Mouse (Mus musculus) heart, embryonic 14.5 days (tissue): Measurements from ENCODE around the gene Ankrd24. TPM values are rescaled to one million over a fixed set of nuclear protein-coding genes. Genes with fewer than 3 reads are reported as not detected.
"Not testable (repeated sequence)": the region's sequence is repeated elsewhere in the genome, so short reads cannot be mapped to it uniquely, and the experiment has no call there.

Source experiments
- ATAC-seq: fragments of 200-750 bp; cut with Nextera tagmentation; 2 replicates; pipeline ENCODE4 v1.8.0; 2017; ENCODE audit warnings: low read depth, moderate TSS enrichment; ENCODE audit not compliant: insufficient number of reproducible peaks, insufficient read depth, low FRiP score
- H3K27ac ChIP-seq, 2 experiments: fragments of 200-500 bp in 1 of 2; fragments of 300-500 bp in 1 of 2; sonication (generic) in 1 of 2; replicated peaks in 1 of 2; 2 replicates each; pipeline ENCODE4 v1.5.1; 2012 to 2014; ENCODE audit warnings: low read depth in 2 of 2, low read length in 2 of 2, control low read depth in 1 of 2, mild to moderate bottlenecking in 1 of 2, mixed read lengths in 1 of 2; ENCODE audit not compliant: control insufficient read depth in 1 of 2, insufficient read depth in 1 of 2
- H3K27me3 ChIP-seq: fragments of 300-500 bp; sonication (generic); 2 replicates; pipeline ENCODE4 v1.6.1; 2014; ENCODE audit warnings: mild to moderate bottlenecking, low read length, control low read depth; ENCODE audit not compliant: control insufficient read depth, insufficient read depth
- H3K36me3 ChIP-seq: fragments of 300-500 bp; sonication (generic); 2 replicates; pipeline ENCODE4 v1.6.1; 2014; ENCODE audit warnings: mild to moderate bottlenecking, control low read depth, low read length, mixed read lengths; ENCODE audit not compliant: control insufficient read depth, insufficient read depth
- H3K4me1 ChIP-seq, 2 experiments: fragments of 200-500 bp in 1 of 2; fragments of 300-500 bp in 1 of 2; sonication (generic) in 1 of 2; 2 replicates each; pipeline ENCODE4 v1.6.1; 2012 to 2014; ENCODE audit warnings: low read length in 2 of 2, control low read depth in 1 of 2, mixed read lengths in 1 of 2; ENCODE audit not compliant: control insufficient read depth in 2 of 2, insufficient read depth in 2 of 2
- H3K4me2 ChIP-seq: fragments of 300-500 bp; sonication (generic); 2 replicates; pipeline ENCODE4 v1.6.1; 2014; ENCODE audit warnings: mild to moderate bottlenecking, low read length
- H3K4me3 ChIP-seq, 2 experiments: fragments of 200-500 bp in 1 of 2; fragments of 300-500 bp in 1 of 2; sonication (generic) in 1 of 2; 2 replicates each; pipeline ENCODE4 v1.5.1; 2012 to 2014; ENCODE audit warnings: low read length in 2 of 2, mild to moderate bottlenecking in 2 of 2, control low read depth in 1 of 2, low read depth in 1 of 2, moderate library complexity in 1 of 2; ENCODE audit not compliant: control insufficient read depth in 1 of 2, insufficient read depth in 1 of 2
- H3K9ac ChIP-seq: fragments of 300-500 bp; sonication (generic); 2 replicates; pipeline ENCODE4 v1.6.1; 2014; ENCODE audit warnings: mild to moderate bottlenecking, low read length
- H3K9me3 ChIP-seq: fragments of 300-500 bp; sonication (generic); 2 replicates; pipeline ENCODE4 v1.6.1; 2016; ENCODE audit warnings: low read length, control low read depth; ENCODE audit not compliant: control insufficient read depth
- WGBS: fragments of 180-500 bp; shearing (Covaris S2); extraction: QIAGEN DNeasy Blood & Tissue Kit; methylation state at CpG from one replicate; pipeline ENCODE4 v1.1.7; 2014; 5-methylcytosine and 5-hydroxymethylcytosine counted together
- polyA plus RNA-seq: library from polyadenylated mRNA; unstranded; fragments of >200 nt; fragmentation: Nextera tagmentation; extraction: Ambion mirVana; gene quantifications from 2 replicates; pipeline ENCODE4 v1.2.1, GENCODE M21; 2014

Ankrd24 gene
- polyA plus RNA-seq, 1 experiment from 2014 or later: 9.0 TPM

- Histone ChIP-seq H3K9ac (no peak overlapping the region), H3K9me3 (no peaks in the 10 kb centered on the region), H3K4me1 (peaks cover 8 to 18% of the 10 kb centered on the region in 2 experiments), H3K4me2 (no peak overlapping the region), H3K27ac (no peak overlapping the region), H3K4me3 (no peak overlapping the region), H3K27me3 (no peaks in the 10 kb centered on the region), H3K36me3 (no peaks in the 10 kb centered on the region)
- WGBS: 91% methylated on average over 18 of the region's 18 CpGs
- ATAC-seq: no peak
These were observed 16.4 kb downstream of the Ankrd24 start for GRCm38 (mm10) chr10:81644716-81645115.

- WGBS: 93% methylated on average over 4 of the region's 4 CpGs
- peaks cover 8 to 18% of the 10 kb centered on the region in 2 experiments for H3K4me1 ChIP-seq
- no peaks in the 10 kb centered on the region; the same call in 1 of the 2 replicates for H3K36me3 ChIP-seq
- H3K27ac ChIP-seq: no peak overlapping the region
- H3K9me3 ChIP-seq: no peaks in the 10 kb centered on the region
- H3K4me3 ChIP-seq: no peak overlapping the region
- no peaks in the 10 kb centered on the region for H3K27me3 ChIP-seq
- H3K9ac ChIP-seq: no peak overlapping the region
- no peak for ATAC-seq
- H3K4me2 ChIP-seq: no peak overlapping the region
These were observed 17.1 kb downstream of the Ankrd24 start for GRCm38 (mm10) chr10:81645391-81645790.

DNA sequence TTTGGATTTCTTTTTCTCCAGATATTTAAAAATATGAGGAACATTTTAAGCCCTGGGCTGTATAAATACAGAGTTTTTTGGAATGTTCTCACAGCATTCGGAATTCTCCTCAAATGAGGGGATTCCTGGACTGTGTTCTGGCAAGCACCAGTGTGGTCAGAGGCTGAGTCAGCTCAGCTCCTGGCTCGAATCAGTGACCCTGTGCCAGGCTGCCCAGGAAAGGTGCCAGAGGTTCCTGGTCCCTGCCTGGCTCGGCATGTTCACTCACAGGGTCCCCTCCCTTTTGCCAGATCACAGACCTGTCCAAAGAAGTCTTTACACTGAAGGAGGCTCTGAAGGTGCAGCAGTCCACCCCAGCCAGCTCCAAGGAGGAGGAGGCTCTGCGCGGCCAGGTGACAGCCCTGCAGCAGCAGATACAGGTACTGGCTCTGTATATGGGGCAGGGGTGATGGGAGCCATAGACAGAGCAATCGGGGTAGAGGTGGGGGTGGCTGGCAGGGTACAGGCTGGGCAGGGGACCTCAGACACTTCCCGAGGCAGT, 17.7 kb downstream of the Ankrd24 start:
- 72% methylated on average over 7 of the region's 7 CpGs for WGBS
- H3K27me3 ChIP-seq: no peaks in the 10 kb centered on the region
- no peak for ATAC-seq
- H3K9me3 ChIP-seq: no peaks in the 10 kb centered on the region
- no peak overlapping the region for H3K27ac ChIP-seq
- H3K4me2 ChIP-seq: no peak overlapping the region
- peaks cover 8 to 18% of the 10 kb centered on the region in 2 experiments for H3K4me1 ChIP-seq
- no peaks in the 10 kb centered on the region; the same call in 1 of the 2 replicates for H3K36me3 ChIP-seq
- no peak overlapping the region for H3K9ac ChIP-seq
- H3K4me3 ChIP-seq: no peak overlapping the region

GRCm38 (mm10) chr10:81648803-81649775, 20.7 kb downstream of the Ankrd24 start, which contains the start of gene Gm10778:
Gm10778 (plus strand) TSS chr10:81649059.
- peak; percentile 90 for ATAC-seq

GRCm38 (mm10) chr10:81655178-81655577, 26.8 kb downstream of the Ankrd24 start:
- 93% methylated on average over 10 of the region's 10 CpGs for WGBS
- peaks cover 25% of the 10 kb centered on the region for H3K9me3 ChIP-seq

More at GRCm38 (mm10) chr10:81648803-81649775, 20.7 kb downstream of the Ankrd24 start, which contains the start of gene Gm10778:
- Histone ChIP-seq H3K27ac (peak within 1 kb of the TSS; percentile 75 to 78), H3K4me3 (peak within 1 kb of the TSS; percentile 53 to 62), H3K9ac (peak within 1 kb of the TSS; percentile 73), H3K4me2 (peak within 1 kb of the TSS; percentile 63)
- 4% methylated on average over 28 of the region's 52 CpGs for WGBS
- H3K36me3 ChIP-seq, H3K27me3 ChIP-seq, H3K9me3 ChIP-seq, H3K4me1 ChIP-seq: not testable (repeated sequence)

DNA sequence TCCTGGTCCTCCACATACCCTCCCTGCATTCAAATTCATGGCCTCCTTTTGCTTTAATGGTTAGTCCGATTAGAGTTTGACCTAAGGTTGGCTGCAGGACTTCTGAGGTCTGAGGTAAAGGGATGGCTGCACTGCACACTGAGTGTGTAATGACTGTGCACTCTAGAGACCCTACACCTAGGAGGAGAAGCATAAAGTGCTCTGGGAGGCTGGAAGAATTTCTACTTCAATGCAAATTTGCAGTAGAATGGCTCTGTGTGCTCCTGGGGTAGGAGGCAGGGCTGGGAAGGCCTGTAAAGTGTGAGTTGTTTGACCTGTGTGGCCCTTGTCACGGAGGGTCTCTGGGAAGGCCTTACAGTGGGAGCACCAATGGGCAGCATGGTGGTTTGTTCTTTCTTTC, 27.8 kb downstream of the Ankrd24 start:
- Histone ChIP-seq H3K36me3 (peaks cover 16% of the 10 kb centered on the region; the same call in 1 of the 2 replicates), H3K9ac (no peak overlapping the region), H3K4me2 (no peak overlapping the region), H3K9me3 (peaks cover 27% of the 10 kb centered on the region), H3K4me3 (no peak overlapping the region), H3K27me3 (no peaks in the 10 kb centered on the region), H3K4me1 (no peaks in the 10 kb centered on the region), H3K27ac (no peak overlapping the region)
- 94% methylated on average over 2 of the region's 2 CpGs for WGBS
- ATAC-seq: no peak

More at GRCm38 (mm10) chr10:81655178-81655577, 26.8 kb downstream of the Ankrd24 start:
- H3K4me1 ChIP-seq: no peaks in the 10 kb centered on the region
- H3K27me3 ChIP-seq: no peaks in the 10 kb centered on the region
- no peak for ATAC-seq
- H3K4me3 ChIP-seq: no peak overlapping the region
- H3K4me2 ChIP-seq: no peak overlapping the region
- no peak overlapping the region for H3K9ac ChIP-seq
- H3K36me3 ChIP-seq: peaks cover 14% of the 10 kb centered on the region
- H3K27ac ChIP-seq: no peak overlapping the region

DNA sequence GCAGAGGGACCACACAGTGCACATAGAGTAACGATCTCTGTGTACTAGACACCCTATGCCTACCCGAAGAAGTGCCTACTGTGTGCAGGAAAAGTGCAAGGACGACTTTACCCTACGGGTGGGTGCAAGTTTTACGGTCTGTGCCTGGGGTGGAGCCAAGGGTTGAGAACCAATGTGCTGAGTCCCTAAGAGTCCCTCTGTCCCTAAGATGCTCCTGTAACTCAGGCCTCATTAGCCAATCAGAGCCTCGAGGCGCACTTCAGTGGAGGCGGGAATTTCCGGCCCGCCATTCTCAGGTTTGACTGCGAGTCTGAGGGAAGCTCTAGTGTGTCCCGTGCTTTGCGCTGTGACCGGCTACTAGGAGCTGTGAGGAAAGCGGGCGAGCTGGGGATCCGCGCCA, 58.8 kb downstream of the Ankrd24 start:
- not testable (repeated sequence) for H3K4me2 ChIP-seq
- WGBS: no CpG with 5 or more reads among the region's 18 CpGs

More for the DNA sequence above, 58.8 kb downstream of the Ankrd24 start:
- H3K27me3 ChIP-seq, H3K9ac ChIP-seq, H3K4me1 ChIP-seq, H3K27ac ChIP-seq, ATAC-seq, H3K36me3 ChIP-seq, H3K4me3 ChIP-seq, H3K9me3 ChIP-seq: not testable (repeated sequence)
